Comparison of ENCODE assay signal across 8 mouse cellular contexts in the genomic region with DNA sequence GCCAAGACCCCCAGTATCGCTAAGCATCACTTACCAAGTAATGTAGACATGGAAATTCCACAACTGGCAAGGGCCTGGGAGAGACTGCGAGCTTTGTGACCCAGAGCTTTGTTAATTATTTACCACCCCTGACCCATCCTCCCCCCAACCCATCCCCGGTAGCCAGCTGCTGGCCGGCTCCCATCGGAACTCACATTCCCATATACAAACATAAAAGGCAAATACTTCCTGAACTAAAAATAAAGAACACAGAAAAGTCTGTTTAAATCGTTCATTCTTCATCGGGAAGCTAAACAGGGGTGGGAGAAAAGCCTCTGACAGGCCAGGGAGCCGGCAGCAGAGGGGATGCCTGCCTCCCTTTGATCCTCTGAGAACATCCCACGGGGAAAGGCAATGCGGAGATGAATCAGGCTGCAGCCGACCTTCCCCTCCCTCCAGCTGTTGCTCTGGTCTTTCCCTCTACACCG.
A peak's percentile ranks its signal among the peaks of the same experiment; 100 is the strongest.
DNase-seq lines count a peak whose midpoint lies in the region; ATAC-seq and TF ChIP-seq lines count a peak whose summit lies in the region.
"Had no signal": no experiment of that assay in that cellular context is flagged by ENCODE, and none has a peak within 500 bp of the region (broad histone marks: within the 10 kb centered on the region; RNA-seq: fewer than 3 reads in every experiment).

No protein-coding gene starts in this region.

- WGBS in embryonic facial prominence, embryonic 15.5 days: 16% methylated on average over 12 of the region's 12 CpGs

- DNase-seq in embryo, embryonic 9.5 days (ENCODE audit: extremely low spot score): peak; percentile 44
- DNase-seq in kidney, postnatal 4 days: peak; percentile 49 to 71
- DNase-seq in layer of hippocampus, adult 9-10 months (ENCODE audit: low spot score): no peak
- DNase-seq in urinary bladder, adult 18-20 months (ENCODE audit: low spot score in 2 of 2): no peak
- no peak for DNase-seq in heart, postnatal 14 days

- ATAC-seq in embryonic facial prominence, embryonic 15.5 days (ENCODE audit: insufficient number of reproducible peaks, low FRiP score, low TSS enrichment, low read depth): no peak

- H3K4me3 ChIP-seq in embryonic facial prominence, embryonic 15.5 days (replicated peaks): no peak overlapping the region
- H3K4me3 ChIP-seq in myocyte: no peak overlapping the region
- H3K4me3 ChIP-seq: forebrain, embryonic 12.5 days had no signal

- no peak overlapping the region for H3ac ChIP-seq in myocyte (ENCODE audit: control insufficient read depth, insufficient read length)

- H3K36me3 ChIP-seq in embryonic facial prominence, embryonic 15.5 days: no peaks in the 10 kb centered on the region
- H3K36me3 ChIP-seq in myocyte (ENCODE audit: control insufficient read depth, insufficient read depth): no peaks in the 10 kb centered on the region
- H3K36me3 ChIP-seq: forebrain, embryonic 12.5 days had no signal

- TF ChIP-seq POLR2A in myocyte (IDR thresholded peaks at IDR 0.05; ENCODE audit: insufficient read length, low read depth): no peak

- H3K27me3 ChIP-seq in embryonic facial prominence, embryonic 15.5 days: no peaks in the 10 kb centered on the region; the same call in 1 of the 2 replicates
- no peaks in the 10 kb centered on the region for H3K27me3 ChIP-seq in myocyte (ENCODE audit: control insufficient read depth, insufficient read depth, insufficient read length)
- H3K27me3 ChIP-seq: forebrain, embryonic 12.5 days had no signal

- 0 out of 2 replicates have a peak overlapping the region, but pooled peaks have one; percentile 4 for H3K4me2 ChIP-seq in embryonic facial prominence, embryonic 15.5 days (replicated peaks)
- no peak overlapping the region for H3K4me2 ChIP-seq in myocyte (ENCODE audit: low read depth)
- H3K4me2 ChIP-seq: forebrain, embryonic 12.5 days had no signal

- peaks cover 8% of the 10 kb centered on the region for H3K4me1 ChIP-seq in embryonic facial prominence, embryonic 15.5 days

- intact Hi-C loops in heart, postnatal 14 days (cut with DNase I): loop anchor here (2.0 kb wide), 1 partner anchor 207 kb away; no protein-coding TSS in a partner anchor

- no peaks in the 10 kb centered on the region for H3K79me2 ChIP-seq in myocyte (ENCODE audit: control insufficient read depth, insufficient read depth)

- H3K27ac ChIP-seq in embryonic facial prominence, embryonic 15.5 days (replicated peaks): no peak overlapping the region
- H3K27ac ChIP-seq: forebrain, embryonic 12.5 days had no signal

- no peak overlapping the region for H3K9ac ChIP-seq in embryonic facial prominence, embryonic 15.5 days
- H3K9ac ChIP-seq: forebrain, embryonic 12.5 days had no signal

- H3K9me3 ChIP-seq in embryonic facial prominence, embryonic 15.5 days (replicated peaks): no peaks in the 10 kb centered on the region
- H3K9me3 ChIP-seq: forebrain, embryonic 12.5 days had no signal

TF ChIP-seq in myocyte, 11 proteins besides CTCF, POLR2A, EP300 and RAD21:
- no peak for TF ChIP-seq TCF12 (IDR thresholded peaks at IDR 0.05; ENCODE audit: insufficient read depth, poor library complexity, severe bottlenecking)
- TF ChIP-seq REST (IDR thresholded peaks at IDR 0.05; ENCODE audit: insufficient read depth, insufficient read length): no peak
- peak in 1 of 3 experiments; percentile 24 for TF ChIP-seq MYOG (IDR thresholded peaks at IDR 0.05; ENCODE audit: control insufficient read depth in 1 of 3, insufficient read depth in 1 of 3, insufficient read length in 2 of 3, low read depth in 2 of 3)
- no peak for TF ChIP-seq POLR2AphosphoS2 (IDR thresholded peaks at IDR 0.05; ENCODE audit: insufficient read length, low read depth)
- TF ChIP-seq CEBPB (IDR thresholded peaks at IDR 0.05; ENCODE audit: insufficient read depth, poor library complexity, severe bottlenecking): no peak
- TF ChIP-seq TCF3 (IDR thresholded peaks at IDR 0.05; ENCODE audit: insufficient read length, low read depth): no peak
- TF ChIP-seq MAX (IDR thresholded peaks at IDR 0.05; ENCODE audit: low read depth): no peak
- no peak for TF ChIP-seq USF1 (IDR thresholded peaks at IDR 0.05; ENCODE audit: low read depth)
- peak in 2 of 3 experiments; percentile 44 to 48 for TF ChIP-seq MYOD1 (IDR thresholded peaks at IDR 0.05; ENCODE audit: control insufficient read depth in 1 of 3, insufficient read length in 2 of 3, low read depth in 2 of 3)
- TF ChIP-seq E2F4 (IDR thresholded peaks at IDR 0.05; ENCODE audit: insufficient read depth): no peak
- no peak for TF ChIP-seq SRF (IDR thresholded peaks at IDR 0.05; ENCODE audit: control insufficient read depth, insufficient read length, low read depth)

Comparison
In these comparisons a context has a peak if more than half of its experiments do, and no peak if none do; other contexts are left out.
1. DNase-seq: peak in embryo, embryonic 9.5 days (single experiment) and kidney, postnatal 4 days (2 of 2); none in layer of hippocampus, adult 9-10 months (single experiment), urinary bladder, adult 18-20 months (0 of 2) and heart, postnatal 14 days (0 of 2).